Mouse (Mus musculus): Measurements from ENCODE around the gene Tekt3. TPM values are rescaled to one million over a fixed set of nuclear protein-coding genes. Genes with fewer than 3 reads are reported as not detected.

Gene Tekt3
- total and polyA plus RNA-seq, 3 experiments, result not detected

DNA sequence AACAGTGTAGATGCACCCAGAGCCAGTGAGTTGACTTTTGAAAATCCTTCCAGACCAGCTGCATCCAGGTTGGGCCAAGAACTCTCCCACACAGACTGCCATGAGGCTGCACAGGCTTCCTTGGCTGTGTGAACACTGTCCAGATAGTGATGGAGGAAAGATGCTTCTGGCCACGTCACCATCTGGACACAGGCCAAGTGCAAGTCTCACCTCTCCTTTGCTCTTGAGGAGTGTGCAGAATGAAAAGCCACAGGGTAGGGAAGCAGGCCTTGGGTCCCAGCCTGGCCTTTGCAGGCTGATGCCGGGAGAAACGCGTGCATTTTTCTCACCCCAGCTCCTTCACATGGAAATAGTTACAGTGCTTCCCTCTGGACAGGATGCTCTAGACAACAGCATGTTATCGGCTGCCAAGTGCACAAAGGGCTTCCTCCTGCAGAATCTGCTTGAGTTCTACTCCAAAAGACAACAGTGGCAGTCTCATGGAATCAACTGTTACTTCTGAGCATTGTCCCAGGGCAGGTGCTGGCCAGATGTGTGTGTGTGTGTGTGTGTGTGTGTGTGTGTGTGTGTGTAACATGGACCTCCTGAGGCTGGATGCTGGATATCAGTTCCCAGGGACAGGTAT lies 64.5 kb downstream of the Tekt3 start:
- Histone ChIP-seq H3K79me2 (ENCODE audit: control insufficient read depth, insufficient read depth, low read length, poor library complexity) (no peaks in the 10 kb centered on the region), H3K36me3 (ENCODE audit: control insufficient read depth in 1 of 2, insufficient read depth in 2 of 2, low read length in 2 of 2) (no peaks in the 10 kb centered on the region), H3K4me3 (ENCODE audit: control insufficient read depth in 1 of 2, insufficient read depth in 1 of 2, low read depth in 2 of 2, low read length in 2 of 2) (no peak overlapping the region), H3K4me1 (ENCODE audit: control insufficient read depth in 1 of 2, insufficient read depth in 2 of 2, low read length in 2 of 2) (no peaks in the 10 kb centered on the region), H3K27ac (ENCODE audit: control insufficient read depth, low read depth, low read length) (no peak overlapping the region), H3K27me3 (ENCODE audit: control insufficient read depth in 1 of 2, insufficient read depth in 2 of 2, low read length in 2 of 2) (no peaks in the 10 kb centered on the region), H3K9ac (ENCODE audit: control insufficient read depth, low read depth, low read length, poor library complexity, severe bottlenecking) (no peak overlapping the region), H3K9me3 (replicated peaks; ENCODE audit: insufficient read depth, low read length) (no peaks in the 10 kb centered on the region)
- DNase-seq (ENCODE audit: low read depth, low spot score), result no peak
- TF ChIP-seq CHD1 (IDR thresholded peaks at IDR 0.05; ENCODE audit: low read depth, low read length) (no peak), MYB (IDR thresholded peaks at IDR 0.05; ENCODE audit: low read depth, low read length) (no peak), NELFE (IDR thresholded peaks at IDR 0.05; ENCODE audit: low read depth, low read length) (no peak), EP300 (IDR thresholded peaks at IDR 0.05; ENCODE audit: low read depth in 1 of 2, low read length in 2 of 2) (no peak), USF2 (IDR thresholded peaks at IDR 0.05; ENCODE audit: borderline replicate concordance in 1 of 2, insufficient read depth in 1 of 2, low read depth in 1 of 2, low read length in 2 of 2) (no peak), POLR2AphosphoS5 (IDR thresholded peaks at IDR 0.05; ENCODE audit: borderline replicate concordance, low read depth, low read length) (no peak), TAL1 (IDR thresholded peaks at IDR 0.05; ENCODE audit: low read length) (no peak), HCFC1 (IDR thresholded peaks at IDR 0.05; ENCODE audit: low read depth, low read length) (no peak), SMC3 (IDR thresholded peaks at IDR 0.05; ENCODE audit: low read depth, low read length) (no peak), CTCF (IDR thresholded peaks at IDR 0.05 in 2 of 3, conservative IDR thresholded peaks at IDR 0.05 in 1 of 3; ENCODE audit: control insufficient read depth in 1 of 3, insufficient read depth in 1 of 3, low read depth in 2 of 3, low read length in 3 of 3, poor library complexity in 1 of 3, severe bottlenecking in 1 of 3) (no peak), MAZ (IDR thresholded peaks at IDR 0.05; ENCODE audit: low read depth, low read length) (no peak)

DNA sequence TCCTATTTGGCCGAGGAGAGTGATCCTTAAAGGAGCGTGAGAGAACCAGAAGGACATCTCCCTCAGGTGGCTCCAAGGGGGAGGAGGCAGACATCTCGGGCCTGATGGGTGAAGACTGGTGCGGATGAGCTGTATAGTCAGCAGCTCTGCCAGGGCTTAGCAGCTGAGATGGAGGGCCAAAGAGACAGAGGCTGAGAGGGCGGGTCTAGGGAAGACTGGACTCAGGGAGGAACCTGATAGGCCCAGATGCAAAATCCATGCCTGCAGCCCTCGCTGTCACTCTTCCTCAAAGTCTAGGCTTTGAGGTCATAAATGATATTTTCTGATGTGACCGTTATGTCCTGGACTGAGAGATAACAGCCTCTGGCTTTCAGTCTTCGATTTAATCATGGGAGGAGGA lies 65.5 kb downstream of the Tekt3 start:
- no peaks in the 10 kb centered on the region for H3K36me3 ChIP-seq (ENCODE audit: control insufficient read depth in 1 of 2, insufficient read depth in 2 of 2, low read length in 2 of 2)
- no peaks in the 10 kb centered on the region for H3K27me3 ChIP-seq (ENCODE audit: control insufficient read depth in 1 of 2, insufficient read depth in 2 of 2, low read length in 2 of 2)
- H3K4me1 ChIP-seq (ENCODE audit: control insufficient read depth in 1 of 2, insufficient read depth in 2 of 2, low read length in 2 of 2), result no peaks in the 10 kb centered on the region
- no peak overlapping the region for H3K9ac ChIP-seq (ENCODE audit: control insufficient read depth, low read depth, low read length, poor library complexity, severe bottlenecking)
- H3K9me3 ChIP-seq (replicated peaks; ENCODE audit: insufficient read depth, low read length), result no peaks in the 10 kb centered on the region
- TF ChIP-seq USF1 (IDR thresholded peaks at IDR 0.05; ENCODE audit: low read depth, low read length) (no peak), POLR2AphosphoS2 (IDR thresholded peaks at IDR 0.05; ENCODE audit: low read length) (no peak), MAFK (IDR thresholded peaks at IDR 0.05; ENCODE audit: borderline replicate concordance, low read depth, low read length) (no peak), CHD1 (IDR thresholded peaks at IDR 0.05; ENCODE audit: low read depth, low read length) (no peak), GATA1 (IDR thresholded peaks at IDR 0.05; ENCODE audit: low read depth, low read length) (no peak), TCF12 (IDR thresholded peaks at IDR 0.05; ENCODE audit: low read depth, low read length) (no peak), GABPA (IDR thresholded peaks at IDR 0.05; ENCODE audit: low read depth, low read length) (no peak), MYC (IDR thresholded peaks at IDR 0.05; ENCODE audit: low read depth, low read length) (no peak), USF2 (IDR thresholded peaks at IDR 0.05; ENCODE audit: borderline replicate concordance in 1 of 2, insufficient read depth in 1 of 2, low read depth in 1 of 2, low read length in 2 of 2) (no peak), MEF2A (IDR thresholded peaks at IDR 0.05; ENCODE audit: extremely low read depth, insufficient replicate concordance, low read depth, low read length, poor library complexity, severe bottlenecking) (no peak), E2F4 (IDR thresholded peaks at IDR 0.05; ENCODE audit: borderline replicate concordance, low read depth, low read length) (no peak), RCOR1 (IDR thresholded peaks at IDR 0.05; ENCODE audit: low read depth, low read length) (no peak), ZNF384 (IDR thresholded peaks at IDR 0.05; ENCODE audit: low read depth, low read length) (no peak), ZKSCAN1 (IDR thresholded peaks at IDR 0.05; ENCODE audit: low read depth, low read length) (no peak), TAL1 (IDR thresholded peaks at IDR 0.05; ENCODE audit: low read length) (no peak), MAZ (IDR thresholded peaks at IDR 0.05; ENCODE audit: low read depth, low read length) (no peak), SMC3 (IDR thresholded peaks at IDR 0.05; ENCODE audit: low read depth, low read length) (no peak), NELFE (IDR thresholded peaks at IDR 0.05; ENCODE audit: low read depth, low read length) (no peak), CTCF (IDR thresholded peaks at IDR 0.05 in 2 of 3, conservative IDR thresholded peaks at IDR 0.05 in 1 of 3; ENCODE audit: control insufficient read depth in 1 of 3, insufficient read depth in 1 of 3, low read depth in 2 of 3, low read length in 3 of 3, poor library complexity in 1 of 3, severe bottlenecking in 1 of 3) (no peak)
- no peaks in the 10 kb centered on the region for H3K79me2 ChIP-seq (ENCODE audit: control insufficient read depth, insufficient read depth, low read length, poor library complexity)
- no peak overlapping the region for H3K27ac ChIP-seq (ENCODE audit: control insufficient read depth, low read depth, low read length)
- H3K4me3 ChIP-seq (ENCODE audit: control insufficient read depth in 1 of 2, insufficient read depth in 1 of 2, low read depth in 2 of 2, low read length in 2 of 2), result no peak overlapping the region
- DNase-seq (ENCODE audit: low read depth, low spot score), result no peak

Measured in MEL (cell line).